Mouse (Mus musculus) c-Kit-positive CD71-negative TER-119-negative erythroid progenitor cells, embryonic 14.5 days (primary cell): ENCODE results near the gene Rhbg.
A peak's percentile ranks its signal among the peaks of the same experiment; 100 is the strongest.
"Not testable (repeated sequence)": the region's sequence is repeated elsewhere in the genome, so short reads cannot be mapped to it uniquely, and the experiment has no call there.

Source experiments
- DNase-seq: peaks from one replicate; pipeline ENCODE4 v3.0.0-alpha.2; 2013; ENCODE audit warnings: low read depth

Rhbg gene

DNA sequence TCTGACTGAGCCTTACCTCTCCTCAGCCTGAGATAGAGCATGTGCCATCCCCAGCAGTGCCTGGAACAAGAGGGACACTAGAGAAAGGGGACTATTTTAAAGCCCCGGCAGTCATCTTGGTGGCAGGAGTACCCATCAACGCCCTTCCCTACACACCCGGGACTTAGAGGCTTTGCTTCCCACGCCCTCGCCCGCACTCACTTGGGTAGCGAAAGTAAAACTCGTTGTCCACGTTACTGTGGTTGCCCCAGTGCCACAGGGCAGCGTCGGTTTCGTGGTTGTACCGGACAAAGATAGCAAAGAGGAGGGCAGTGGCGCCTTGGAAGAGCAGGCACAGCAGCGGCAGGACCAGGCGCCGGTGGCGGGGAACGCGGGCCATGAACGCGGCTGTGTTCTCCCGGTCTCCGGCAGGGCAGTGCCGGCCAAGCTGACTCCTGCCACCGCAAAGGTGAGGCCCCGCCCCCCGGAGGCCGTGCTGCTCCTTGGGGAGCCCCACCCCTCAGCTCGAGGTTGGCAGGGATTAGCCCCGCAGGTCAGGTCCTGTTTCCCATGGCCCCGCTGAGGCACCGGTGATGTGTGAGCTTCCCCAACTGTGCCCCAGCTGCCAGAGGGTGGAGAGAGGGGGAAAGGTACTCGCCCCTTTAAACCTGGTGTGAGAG is at the start of gene Rhbg:
Rhbg (minus strand) TSS at position 442 of the 659 bp plus-strand sequence.
- DNase-seq, result no peak

DNA sequence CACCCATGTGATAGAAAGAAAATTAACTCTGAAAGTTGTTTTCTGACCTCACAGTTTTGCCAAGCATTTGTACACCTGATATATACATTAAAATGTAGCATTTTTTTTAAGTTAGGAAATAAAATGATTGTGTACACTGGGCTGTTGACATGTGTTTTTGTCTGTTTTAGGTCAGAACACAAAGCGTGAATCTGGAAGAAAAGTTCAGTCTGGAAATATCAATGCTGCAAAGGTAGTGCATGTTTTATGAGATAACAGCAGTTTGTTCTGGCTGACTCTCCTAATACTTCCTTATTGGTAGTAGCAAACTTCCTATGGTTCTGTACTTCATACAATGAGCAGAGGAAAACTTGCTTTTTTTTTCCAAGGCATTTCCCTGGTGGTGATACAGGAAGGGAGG is 44.7 kb upstream of the Rhbg start:
- DNase-seq, result no peak

DNA sequence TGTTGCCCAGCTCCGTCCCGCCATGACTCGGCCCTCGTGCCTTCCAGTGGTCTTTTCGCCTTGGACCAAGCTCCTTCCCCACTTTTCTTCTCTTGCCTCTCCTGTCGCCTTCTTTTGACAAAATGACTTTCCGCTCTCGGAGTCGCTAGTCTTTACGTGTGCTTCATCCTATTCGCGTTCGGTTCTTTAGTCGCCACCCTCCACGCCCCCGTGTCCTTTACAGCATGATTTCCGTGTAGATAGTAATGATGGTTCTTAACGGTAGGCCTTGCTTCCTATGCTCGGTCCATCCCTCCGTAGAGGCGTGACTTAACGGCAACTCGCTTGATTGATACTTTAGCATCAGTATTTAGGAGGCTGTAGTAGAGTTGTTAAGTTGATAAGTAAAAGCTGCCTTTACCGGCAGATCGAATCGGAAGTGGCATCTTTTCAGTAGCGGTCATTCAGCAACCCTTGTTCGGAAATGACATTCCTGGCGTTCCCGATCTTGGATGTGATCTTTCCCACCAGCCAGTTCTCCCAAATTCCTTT is 42.9 kb upstream of the Rhbg start:
- peak; percentile 35 for DNase-seq

DNA sequence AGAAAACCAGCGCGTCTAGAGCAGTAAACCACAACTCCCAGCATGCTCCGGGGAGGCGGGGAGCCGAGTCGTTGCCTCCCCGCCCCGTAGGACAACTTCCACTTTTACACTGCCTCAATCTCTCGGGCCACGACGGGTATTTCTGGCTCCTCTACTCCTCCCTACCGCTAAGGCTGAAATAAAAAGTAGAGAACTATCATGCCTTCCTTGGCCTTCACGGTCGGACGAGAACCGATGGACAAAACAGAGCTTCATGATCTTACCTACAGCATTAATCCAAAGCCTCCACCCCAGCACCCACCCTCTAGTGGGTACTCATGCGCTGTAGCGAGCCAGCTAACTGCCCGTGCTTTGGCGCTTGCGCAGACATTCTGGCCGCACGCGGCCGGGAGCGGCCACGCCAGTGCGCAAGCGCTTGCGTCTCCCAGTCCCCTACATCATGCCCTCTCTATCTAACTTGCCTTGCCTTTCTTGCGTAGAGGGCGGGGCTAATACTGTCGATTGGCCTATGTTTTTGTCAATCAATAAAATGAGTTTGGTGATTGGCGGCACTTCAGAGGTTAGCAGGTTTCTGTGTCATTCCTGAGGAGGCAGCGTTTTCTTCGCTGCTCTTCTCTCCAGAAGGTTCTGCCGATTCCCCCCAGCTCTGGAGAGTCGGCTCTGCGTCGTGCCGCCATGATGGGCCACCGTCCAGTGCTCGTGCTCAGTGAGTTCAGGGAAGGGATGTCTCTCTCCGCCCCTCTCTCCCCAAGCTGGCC is 42.2 kb upstream of the Rhbg start, which contains the start of the genes Tsacc and Cct3:
Tsacc (minus strand) TSS at position 439 of the 758 bp plus-strand sequence.
Cct3 (plus strand) TSS at position 556 of the 758 bp plus-strand sequence.
- DNase-seq, result peak; percentile 98

DNA sequence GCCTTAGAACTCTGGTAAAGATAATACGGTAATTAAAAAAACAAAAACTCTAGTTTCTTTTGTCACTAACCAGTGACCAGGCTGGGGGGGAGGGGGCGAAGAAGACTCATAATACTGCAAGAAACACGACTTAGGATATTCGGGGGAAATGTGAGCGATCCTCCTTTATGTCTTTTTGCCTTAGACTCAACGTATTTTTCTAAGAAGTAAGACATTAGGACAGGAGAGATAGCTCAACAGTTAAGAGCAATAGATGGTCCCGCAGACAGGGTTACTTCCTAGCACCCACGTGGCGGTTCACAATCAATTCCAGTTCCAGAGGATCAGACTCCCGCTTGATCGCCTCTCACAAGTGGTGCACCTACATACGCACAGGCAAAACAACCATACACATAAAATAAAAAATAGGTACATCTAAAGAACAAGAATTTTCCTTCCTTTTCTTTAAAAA is 41.6 kb upstream of the Rhbg start:
- DNase-seq, result no peak

DNA sequence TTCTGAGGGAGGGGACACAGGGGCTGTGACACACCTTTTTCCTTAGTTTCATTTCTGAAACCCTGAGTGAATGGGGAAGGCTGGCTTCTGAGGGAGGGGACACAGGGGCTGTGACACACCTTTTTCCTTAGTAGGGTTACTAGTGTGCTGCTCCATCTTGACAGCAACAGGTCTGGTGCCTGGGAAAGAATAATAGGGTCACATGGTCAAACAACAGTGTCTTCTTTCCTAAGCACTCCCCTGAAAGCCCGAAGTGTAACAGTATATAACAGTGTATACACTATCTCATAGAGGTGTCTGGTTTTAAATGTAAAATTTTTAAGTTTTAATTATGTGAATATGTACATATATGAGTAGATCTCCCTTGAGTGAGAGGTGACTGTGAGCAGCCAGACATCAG is 40.8 kb upstream of the Rhbg start:
- DNase-seq, result not testable (repeated sequence)

DNA sequence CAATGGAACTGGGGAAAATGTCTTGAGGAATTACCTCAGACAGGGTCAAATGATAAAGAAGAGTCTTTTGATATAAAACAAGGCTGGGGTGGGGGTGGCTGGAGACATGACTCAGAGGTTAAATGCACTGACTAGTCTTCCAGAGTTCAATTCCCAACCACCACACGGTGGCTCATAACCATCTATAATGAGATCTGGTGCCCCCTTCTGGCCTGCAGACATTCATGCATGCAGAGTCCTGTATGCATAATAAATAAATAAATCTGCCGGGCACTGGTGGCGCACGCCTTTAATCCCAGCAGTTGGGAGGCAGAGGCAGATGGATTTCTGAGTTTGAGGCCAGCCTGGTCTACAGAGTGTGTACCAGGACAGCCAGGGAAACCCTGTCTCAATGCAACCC is 37.5 kb upstream of the Rhbg start:
- peak; percentile 20 for DNase-seq

DNA sequence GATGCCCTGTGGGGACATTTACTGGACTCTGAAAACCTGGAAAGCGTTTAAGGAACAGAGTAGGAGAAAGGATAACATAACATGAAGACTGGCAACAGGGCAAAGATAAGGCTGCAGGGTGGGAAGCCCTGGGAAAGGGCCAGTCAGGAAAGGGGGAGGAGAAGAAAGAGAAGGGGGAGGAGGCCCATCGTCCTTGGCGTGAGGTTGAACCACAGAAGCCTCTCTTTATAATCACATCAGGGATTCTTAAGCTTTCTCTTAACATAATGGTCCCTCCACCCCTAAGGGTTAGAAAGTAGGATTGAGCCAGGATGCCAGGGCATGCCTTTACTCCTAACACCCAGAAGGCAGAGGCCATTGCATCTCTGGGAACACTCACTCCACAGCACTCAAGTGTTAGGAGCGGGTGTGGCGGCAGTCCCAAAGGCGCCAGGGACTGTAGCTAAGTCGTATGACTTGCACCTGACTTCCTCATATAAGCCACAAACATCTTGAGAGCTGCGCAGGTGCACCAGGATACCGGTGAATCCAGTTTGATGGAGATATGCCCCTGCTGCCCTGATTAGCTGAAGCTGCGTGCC is 33.7 kb upstream of the Rhbg start:
- not testable (repeated sequence) for DNase-seq

DNA sequence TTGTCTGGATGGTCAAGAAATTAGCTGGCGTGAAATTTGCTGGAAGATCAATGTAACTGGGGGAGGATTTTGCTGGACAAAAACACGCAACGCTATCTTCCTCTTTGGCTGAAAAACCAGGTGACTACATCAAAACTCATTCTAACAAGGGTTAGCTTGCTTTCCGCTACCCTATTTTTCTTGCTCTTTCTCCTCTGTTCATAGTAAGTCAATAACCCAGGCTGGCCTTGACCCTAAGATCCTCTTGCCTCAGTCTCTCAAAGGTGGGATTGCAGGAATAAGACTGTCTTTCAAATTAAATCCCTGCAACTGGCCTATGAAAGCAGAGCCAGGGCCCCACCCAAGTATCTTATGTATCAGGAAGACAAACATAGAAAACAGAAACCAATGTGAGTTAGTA is 32.6 kb upstream of the Rhbg start, which contains the start of gene Gm38392:
Gm38392 (minus strand) TSS at position 101 of the 400 bp plus-strand sequence.
- DNase-seq, result no peak

DNA sequence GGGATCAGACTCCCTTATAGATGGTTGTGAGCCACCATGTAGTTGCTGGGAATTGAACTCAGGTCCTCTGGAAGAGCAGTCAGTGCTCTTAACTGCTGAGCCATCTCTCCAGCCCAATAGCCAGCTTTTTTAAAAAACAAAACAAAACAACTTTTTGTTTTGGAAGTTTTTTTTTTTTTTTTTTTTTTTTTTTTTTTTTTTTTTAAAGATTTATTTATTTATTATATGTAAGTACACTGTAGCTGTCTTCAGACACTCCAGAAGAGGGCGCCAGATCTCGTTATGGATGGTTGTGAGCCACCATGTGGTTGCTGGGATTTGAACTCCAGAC is 31.0 kb upstream of the Rhbg start:
- not testable (repeated sequence) for DNase-seq

DNA sequence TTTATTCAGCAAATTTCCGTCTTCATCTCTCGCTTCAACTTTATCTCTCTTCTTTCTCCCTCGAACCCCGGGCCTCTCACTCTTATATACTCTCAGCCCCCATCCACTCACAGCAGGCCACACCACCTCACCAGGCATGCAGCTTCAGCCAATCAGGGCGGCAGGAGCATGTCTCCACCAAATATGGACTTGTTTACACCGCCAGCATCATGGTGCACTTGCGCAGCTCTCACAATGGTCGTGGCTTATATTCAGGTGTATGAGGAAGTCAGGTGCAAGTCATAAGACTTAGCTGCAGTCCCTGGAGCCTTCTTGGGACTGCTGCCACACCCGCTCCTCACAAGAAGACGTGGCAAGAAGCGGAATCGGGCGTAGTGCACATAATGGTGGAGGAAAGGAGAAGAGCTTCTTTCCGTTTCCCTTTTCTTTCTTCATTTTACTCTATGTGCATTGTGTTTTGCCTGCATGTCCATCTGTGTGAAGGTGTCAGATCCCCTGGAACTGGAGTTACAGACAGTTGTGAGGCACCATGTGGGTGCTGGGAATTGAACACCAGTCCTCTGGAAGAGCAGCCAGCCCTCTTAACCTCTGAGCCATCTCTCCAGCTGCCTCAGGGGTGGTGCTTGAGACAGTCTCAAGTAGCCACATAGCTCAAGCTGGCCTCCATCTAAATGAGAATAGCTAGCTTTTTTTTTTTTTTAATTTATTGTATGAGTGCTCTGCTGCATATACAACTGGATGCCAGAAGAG is 30.5 kb upstream of the Rhbg start:
- DNase-seq, result not testable (repeated sequence)

DNA sequence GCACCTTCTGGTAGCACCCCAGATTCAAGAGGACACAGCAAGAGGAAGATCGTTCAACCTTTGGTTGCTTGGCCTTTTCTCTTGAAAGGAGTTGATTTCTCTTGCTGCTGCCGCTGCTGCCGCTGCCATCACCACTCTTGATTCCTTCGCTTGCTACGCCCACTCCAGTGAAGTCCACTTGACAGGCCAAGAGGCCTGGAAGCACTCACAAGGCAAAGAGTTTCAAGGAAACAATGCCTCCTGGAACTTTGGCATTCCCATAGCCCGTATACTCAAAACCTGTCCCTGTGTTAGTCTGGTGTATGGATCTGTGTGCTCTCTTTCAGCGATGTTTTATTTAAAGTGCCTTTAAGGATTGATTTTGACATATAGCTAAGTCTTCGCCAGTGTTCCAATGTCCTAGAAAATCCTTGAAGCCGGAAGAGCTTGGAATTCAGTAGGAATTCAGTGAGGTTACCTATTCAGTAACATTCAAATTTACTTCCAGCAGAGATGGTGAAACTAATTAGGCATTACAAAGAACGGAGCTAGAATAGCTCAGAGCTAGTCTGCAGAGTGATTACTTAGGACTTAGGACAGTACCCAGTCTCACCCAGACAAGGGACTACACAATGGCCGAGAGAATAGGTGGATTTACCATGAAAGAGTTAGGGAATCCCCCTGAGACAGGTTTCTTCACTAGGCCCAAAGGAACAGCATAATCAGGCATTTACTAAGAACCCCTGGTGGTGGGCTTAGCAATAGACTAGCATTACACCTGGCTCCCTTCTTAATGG is 26.8 kb upstream of the Rhbg start:
- DNase-seq, result not testable (repeated sequence)

DNA sequence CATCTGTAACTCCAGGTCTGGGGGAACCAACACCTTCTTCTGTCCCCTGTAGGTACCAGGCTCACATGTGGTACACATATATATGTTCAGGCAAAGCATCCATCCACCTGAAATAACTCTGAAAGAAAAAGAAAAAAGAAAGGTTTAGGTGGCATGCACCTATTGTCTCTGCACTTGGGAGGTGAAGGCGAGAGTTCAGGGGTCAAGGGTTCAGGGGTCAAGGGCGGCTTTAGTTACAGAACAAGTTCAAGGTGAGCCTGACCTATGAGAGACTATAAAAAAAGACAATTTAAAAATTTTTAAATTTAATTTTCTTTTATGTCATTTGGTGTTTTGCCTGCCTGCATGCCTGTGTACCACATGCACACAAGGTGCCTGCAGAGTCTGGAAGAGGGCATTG is 25.5 kb upstream of the Rhbg start:
- no peak for DNase-seq

DNA sequence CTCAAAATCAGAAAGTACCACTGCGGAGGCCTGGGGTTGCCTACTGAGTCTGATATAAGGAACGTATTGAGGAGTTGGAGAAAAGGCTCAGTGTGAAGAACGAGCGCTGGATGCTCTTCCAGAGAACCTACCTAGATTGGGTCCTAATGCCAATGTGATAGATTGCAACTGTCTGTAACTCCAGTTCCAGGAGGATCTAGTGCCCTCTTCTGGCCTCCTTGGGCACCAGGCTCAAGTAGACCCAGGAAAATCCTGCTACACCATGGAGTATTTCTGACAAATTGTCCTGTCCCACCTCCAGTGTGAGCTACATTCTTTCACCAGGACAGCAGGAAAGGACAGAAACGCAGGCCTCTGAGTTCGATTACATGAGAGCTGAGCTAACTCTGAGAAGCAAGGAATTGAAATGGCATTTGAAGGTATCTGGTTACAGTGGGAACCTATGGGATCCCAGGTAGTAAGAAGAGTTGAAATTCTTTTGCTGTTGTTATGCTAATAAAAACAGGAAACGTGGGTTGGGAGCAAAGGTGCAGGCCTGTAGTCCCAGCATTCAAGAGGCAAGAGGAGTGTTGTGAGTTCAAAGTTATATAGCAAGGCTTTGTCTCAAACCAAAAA is 22.1 kb upstream of the Rhbg start:
- DNase-seq, result no peak

DNA sequence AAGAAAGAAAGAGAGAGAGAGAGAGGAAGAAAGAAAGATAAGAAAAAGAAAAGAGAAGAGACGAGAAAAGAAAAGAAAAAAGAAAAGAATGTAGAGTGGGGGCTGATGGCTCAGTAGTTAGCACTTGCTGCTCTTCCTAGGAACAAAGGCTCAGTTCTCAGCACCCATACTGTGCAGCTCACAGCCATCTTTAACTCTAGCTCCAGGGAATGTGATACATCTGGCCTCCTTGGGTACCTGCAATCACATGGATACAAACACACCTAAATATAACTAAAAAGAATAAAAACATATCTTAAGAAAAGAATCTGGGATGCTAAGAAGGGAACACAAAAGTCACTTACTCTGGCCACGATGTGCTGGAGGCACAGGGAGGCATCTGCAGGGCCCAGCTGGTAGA is 21.6 kb upstream of the Rhbg start:
- no peak for DNase-seq

DNA sequence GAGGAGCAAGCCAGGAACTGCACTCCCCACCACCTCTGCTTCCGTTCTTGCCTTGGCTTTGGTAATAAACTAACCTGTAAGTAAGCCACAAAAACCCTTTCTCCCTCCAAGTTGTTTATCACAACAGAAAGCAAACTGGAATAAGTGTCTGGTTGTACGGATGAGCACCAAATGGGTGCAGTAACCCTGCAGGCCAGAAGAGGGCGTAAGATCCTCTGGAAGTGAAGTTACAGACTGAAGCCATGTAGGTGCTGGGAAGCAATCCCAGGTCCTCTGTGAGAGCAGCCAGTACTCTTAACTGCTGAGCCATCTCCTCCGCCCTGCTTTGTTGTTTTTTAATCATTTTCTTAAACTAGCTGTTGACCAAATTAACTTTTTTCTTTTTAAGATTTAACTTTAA is 19.5 kb upstream of the Rhbg start:
- DNase-seq, result no peak

DNA sequence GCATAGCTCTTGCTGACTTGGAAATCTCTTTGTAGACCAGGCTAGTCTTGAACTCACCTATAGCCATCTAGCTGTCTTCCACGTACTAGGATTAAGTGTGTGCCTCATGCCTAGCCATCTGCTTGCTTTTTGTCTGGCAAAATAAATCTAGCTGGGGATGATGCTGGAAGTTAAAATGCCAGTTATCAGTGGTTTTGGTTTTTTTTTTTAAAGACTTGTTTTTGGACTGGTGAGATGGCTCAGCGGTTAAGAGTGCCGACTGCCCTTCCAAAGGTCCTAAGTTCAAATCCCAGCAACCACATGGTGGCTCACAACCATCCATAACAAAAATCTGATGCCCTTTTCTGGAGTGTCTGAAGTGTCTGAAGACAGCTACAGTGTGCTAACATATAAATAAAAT is 17.4 kb upstream of the Rhbg start:
- DNase-seq, result no peak

DNA sequence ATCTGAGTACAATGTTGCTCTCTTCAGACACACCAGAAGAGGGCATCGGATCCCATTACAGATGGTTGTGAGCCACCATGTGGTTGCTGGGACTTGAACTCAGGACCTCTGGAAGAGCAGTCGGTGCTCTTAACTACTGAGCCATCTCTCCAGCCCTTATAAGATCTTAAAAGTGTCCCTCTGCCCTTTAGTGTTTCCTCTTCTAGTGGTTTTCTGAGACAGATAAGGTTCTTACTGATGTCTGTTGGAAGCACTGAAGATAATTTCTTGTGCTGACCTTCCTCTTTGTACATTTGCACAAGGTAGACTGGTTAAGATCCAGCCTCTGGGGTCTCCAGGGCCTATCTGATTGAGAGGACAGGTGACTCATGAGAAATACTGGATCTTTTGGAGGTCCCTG is 16.8 kb upstream of the Rhbg start:
- DNase-seq, result not testable (repeated sequence)

DNA sequence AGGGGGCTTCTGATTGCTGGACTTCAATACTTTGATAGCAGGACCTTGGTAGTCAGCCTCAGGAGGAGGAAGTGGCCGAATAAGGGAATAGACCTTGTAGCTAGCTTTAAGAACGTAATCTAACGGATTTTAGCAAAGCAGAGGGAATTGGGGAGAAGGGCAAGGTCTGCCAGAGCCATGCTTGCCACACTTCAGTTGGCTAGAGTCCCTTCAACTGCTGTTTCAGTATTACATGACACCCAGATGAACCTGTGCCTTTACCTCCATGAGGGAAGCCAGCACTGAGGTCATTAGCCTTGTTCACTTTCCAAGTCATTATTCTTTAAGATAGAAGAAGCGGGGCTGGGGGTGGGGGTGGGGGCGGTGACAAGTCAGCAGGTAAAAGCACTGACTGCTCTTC is 14.5 kb upstream of the Rhbg start:
- DNase-seq, result no peak

DNA sequence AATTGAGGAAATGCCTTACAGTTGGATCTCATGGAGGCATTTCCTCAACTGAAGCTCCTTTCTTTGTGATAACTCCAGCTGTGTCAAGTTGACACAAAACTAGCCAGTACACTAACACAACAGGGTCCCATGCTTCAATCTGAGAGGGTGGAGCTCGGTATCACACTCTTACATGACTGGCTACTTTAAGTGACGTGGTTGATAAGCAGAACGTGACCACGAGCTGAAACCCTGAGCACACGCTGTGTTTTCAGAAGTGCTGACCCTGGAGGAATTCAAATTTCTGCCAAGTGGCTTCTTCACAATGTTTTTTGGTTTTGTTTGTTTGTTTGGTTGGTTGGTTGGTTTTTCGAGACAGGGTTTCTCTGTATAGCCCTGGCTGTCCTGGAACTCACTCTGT is 13.5 kb upstream of the Rhbg start:
- not testable (repeated sequence) for DNase-seq

DNA sequence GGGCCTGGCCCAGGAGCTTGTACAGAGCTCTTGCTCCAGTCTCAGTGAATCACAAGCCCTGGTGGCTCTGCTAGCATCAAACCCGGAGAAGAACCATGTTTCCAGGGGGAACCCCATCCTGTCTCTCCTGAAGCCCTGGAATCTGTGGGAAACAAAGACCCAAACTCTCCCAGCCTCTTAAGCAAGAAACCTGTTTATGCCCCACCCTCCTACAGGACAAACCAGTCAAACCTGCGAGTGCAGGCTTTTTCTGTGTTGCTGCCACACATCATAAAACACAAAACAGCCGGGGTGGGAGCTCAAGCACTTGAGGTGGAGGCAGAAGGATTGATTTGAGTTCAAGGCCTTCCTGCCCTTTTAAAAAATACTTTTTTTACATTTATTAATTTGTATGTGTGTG is 7.8 kb upstream of the Rhbg start:
- no peak for DNase-seq
